Mouse (Mus musculus): ENCODE measurements around the gene Tmem41a.
"Not testable (repeated sequence)": the region's sequence is repeated elsewhere in the genome, so short reads cannot be mapped to it uniquely, and the experiment has no call there.

Tmem41a gene

DNA sequence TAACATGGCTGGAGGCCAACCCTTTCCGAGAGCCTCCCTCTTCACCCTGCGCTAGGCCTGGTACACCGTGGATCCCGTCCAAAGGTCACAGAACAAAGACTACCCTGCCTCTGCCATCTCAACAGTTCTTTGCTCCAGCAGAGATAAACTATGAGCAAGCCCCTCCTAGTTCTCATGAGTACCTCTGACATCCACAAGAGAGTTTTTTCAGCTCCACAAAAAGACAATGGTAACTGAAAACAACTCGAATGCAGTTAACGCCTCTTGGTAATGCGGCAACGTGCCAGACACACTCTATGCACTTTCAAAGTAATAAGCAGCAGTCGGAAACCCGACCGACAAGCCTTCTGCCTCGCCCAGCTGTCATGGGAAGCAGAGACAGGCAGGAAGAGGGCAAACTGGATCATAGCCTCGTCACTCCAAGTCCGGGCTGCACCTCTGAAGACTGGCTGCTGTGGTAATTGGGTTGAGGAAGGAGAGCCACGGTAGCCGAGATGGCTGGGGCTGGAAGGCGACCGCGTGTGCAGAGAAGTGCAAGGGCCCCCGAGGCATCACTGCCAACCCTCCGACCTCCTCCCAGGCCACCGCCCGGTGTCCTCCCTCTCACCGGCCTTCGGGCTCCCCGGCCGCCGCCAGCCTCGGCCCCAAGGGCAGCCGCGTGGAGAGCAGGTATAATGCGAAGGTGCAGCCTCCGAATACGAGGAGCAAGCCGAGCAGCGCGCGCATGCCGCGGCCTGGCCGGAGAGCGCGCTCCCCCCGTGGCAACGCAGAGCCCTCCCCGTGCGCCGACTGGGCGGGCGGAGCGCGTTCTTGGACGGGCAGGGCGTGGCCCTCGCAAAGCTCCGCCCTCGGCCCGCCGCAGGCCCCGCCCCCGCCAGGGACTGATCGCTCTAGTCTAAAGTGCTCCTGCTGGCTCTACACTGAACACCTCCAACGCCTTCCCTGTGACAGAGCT, at the start of gene Tmem41a:
Gene Tmem41a (minus strand): TSS at position 792 of the 955 bp plus-strand sequence.
- DNase-seq = peak; percentile 90

DNA sequence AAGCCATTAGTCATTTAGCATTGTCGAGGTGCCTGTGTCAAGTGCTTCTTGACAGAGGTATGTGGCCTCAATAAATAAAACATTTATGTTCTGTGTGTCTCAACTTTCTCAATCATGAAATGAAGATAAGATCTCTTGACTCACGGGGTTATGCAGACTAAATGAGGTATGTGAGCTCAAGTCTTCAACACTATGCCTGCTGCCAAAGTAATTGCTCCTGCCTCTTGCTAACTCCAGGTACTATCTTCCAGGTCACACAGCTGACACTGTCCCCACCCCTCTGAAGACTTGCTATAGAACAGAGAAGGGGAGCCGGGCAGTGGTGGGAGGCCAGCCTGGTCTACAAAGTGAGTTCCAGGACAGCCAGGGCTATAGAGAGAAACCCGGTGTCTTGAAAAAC, 49.0 kb upstream of the Tmem41a start:
- DNase-seq = no peak

DNA sequence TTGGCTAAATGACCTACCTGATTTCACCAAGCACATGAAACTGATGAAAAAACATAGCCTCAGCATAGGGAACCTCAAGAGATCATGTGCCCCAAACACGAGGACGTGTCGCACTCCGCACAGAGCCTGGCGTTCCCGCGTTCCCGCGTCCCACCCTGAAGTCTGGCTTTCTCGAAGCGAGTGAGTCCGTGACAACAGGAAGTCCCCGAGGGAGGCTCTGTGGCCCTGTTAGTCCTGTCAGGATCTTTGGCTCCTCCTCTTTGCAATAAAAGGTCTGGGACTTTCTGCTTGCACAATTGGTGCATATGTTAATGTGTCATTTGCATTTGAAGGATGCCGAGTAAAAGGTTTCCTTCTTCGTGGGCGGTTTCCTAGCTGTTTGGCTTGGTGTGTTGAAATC, 48.0 kb upstream of the Tmem41a start, which contains the start of gene Liph:
Gene Liph (minus strand): TSS at position 360 of the 400 bp plus-strand sequence.
- DNase-seq = peak; percentile 34

GRCm38 (mm10) chr16:21991774-21992173, 44.4 kb upstream of the Tmem41a start:
- DNase-seq = no peak

DNA sequence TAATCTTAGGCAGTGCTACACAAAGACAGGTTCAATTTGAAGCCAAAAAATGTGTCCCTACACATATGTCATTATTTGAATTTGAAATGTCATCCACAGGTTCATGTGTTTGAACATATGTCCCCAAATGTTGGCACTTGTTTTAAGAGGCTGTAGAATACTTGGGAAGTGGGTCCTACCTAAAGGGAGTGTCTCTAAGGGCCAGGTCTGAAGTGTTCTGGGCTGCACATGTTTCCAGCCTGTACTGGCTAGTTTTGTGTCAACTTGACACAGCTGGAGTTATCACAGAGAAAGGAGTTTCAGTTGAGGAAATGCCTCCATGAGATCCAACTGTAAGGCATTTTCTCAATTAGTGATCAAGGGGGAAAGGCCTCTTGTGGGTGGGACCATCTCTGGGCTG, 43.5 kb upstream of the Tmem41a start:
- not testable (repeated sequence) for DNase-seq

DNA sequence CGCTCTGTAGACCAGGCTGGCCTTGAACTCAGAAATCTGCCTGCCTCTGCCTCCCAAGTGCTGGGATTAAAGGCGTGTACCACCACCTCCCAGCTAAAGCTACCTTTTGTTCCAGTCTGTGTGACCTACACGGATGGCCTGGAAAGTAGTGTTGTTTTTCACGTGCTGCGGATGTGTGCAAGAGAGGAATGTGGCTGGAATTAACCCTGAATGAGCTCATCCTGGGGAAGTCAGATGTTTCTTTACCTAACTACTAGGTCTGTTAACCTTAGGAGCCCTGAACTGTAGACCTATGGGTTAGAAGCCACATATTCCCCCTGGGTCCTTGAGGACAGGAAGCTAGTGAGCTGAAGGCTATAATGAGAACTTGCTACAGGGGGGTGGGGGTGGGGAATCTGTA, 40.6 kb upstream of the Tmem41a start:
- DNase-seq = no peak

DNA sequence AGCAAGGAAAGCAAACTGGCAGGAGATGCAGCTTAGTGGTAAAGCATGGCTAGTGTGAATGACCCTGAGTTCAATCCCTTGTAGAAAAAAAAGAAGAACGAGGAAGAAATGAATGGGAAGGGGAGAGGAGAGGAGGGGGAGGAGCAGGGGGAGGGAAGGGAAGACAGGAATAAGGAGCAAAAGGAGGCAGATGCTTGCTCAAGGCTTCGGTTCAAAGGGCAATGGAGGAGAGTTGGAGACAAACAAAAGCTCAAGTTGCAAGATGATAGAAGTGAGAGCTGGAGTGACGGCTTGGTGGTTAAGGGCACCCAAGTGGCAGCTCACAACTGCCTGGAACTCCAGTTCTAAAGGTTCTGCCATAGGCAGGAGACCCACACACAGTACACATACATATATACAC, 38.8 kb upstream of the Tmem41a start:
- no peak for DNase-seq

GRCm38 (mm10) chr16:21984091-21984490, 36.7 kb upstream of the Tmem41a start:
- DNase-seq = no peak

GRCm38 (mm10) chr16:21983581-21983980, 36.2 kb upstream of the Tmem41a start:
- no peak for DNase-seq

DNA sequence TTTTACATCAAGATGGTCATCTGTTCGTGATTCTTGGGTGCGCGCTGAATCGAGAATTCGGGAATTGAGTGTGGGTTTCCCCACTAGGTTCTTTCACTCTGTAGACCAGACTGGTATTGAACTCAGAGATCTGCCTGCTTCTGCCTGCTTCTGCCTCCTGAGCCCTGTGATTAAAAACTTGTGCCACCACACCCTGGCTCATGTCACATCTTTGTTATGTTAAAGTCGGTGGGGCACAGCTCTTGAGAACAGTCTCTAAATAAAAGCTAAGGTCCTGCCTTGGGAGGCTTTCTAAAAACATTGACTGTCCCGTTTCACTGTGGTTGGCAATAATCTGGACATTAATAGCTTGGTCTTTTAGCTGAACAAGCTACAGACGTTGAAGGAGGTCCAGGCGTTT, 35.8 kb upstream of the Tmem41a start:
- DNase-seq = no peak

- no peak for DNase-seq
Observed at GRCm38 (mm10) chr16:21977347-21977746, 30.0 kb upstream of the Tmem41a start.

DNA sequence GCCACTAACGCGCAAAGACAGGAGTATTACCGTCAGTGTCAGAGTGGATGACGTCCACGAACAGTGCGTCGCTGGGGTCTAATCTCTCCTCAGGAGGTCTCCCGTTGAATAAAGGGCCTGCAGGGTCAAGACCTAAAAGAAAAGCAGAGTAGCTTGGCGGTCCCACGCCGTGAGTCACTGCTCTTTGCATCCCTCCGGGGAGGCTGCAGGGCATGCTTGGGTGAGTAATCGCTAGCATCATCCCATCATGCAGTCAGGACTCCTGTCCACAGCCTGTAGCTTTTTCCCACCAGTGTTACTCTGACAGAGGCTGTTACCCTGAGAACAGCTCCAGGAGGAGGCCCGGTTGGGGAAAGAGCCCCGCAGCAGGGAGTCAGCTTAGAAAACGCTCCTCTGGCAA, 28.9 kb upstream of the Tmem41a start:
- no peak for DNase-seq

DNA sequence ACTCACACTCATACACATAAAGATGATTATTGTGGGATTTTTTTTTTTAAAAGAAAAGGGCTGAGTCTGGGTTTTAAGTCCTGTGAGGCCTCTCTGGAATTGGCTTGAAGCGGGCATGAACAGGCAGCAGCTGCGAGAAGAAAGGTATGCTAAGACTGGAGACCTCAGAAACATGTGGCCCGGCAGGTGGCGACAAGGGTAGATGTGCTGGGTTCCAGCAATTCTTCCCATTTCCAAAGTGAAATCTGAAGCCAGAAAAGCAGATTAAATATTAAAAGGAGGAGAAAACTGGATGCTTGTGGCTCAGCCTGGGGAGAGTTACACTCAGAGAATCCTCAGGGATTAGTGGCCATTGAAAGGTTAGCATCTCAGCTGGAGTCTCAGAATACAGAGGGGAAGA, 24.1 kb upstream of the Tmem41a start:
- no peak for DNase-seq

DNA sequence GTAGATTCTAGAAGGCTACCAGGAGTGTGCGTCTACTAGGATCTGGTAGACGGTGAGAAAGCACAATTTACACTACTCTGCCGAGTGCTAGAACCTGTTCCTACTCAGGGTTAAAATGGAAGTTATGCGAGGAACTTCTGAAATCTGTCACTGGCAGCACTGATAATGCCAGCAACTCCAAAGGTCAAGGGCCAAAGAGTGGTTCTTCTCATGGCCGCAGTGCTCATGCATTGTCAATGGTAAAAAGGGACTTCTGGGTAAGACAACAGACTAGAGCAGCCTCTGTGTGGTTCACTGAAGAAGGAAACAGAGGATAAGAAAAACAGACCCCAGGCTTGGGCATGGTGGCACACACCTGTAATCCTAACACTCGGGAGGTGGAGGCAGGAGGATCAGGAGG, 23.2 kb upstream of the Tmem41a start:
- DNase-seq = no peak

- DNase-seq = no peak
Observed at GRCm38 (mm10) chr16:21969874-21970273, 22.5 kb upstream of the Tmem41a start.

DNA sequence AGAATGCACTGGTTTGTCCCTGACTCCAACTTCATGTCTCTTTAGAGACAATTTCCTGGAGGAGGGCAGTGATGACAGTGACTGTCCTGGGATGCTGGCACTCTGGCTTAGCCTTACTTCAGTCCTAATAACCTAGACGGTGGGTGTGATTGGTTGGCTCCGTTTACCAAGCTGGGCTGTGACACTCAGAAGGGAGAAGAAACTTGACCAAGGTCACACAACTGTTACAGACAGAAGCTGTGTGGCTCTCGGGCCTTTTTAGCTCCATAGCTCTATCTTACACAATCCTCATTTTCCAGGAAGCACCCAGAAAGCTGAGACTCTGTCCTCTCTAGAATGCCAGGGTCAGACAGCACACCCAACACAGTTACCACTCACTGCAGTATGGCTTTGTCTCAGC, 18.2 kb upstream of the Tmem41a start:
- no peak for DNase-seq

DNA sequence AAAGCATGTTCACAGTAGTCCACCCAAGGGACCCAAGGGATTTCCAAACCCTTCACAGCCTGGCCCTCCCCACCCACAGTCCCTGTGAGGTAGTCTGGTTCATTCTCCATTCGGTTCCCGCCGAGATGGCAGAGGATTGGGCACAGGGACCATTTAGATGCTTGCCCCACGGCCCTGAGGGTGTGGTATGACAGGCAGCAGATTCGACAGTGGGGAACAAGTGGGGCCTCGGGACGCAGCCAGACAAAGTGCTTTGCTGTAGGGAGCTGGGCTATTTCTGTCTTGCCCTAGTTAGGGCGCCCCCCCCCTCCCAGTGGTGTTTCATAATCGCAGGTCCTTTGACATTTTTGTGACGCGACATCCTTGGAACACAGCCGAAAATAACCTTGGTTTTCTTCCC, 8.2 kb upstream of the Tmem41a start:
- peak; percentile 37 for DNase-seq

GRCm38 (mm10) chr16:21928471-21928870, 18.9 kb downstream of the Tmem41a start:
- DNase-seq = no peak

DNA sequence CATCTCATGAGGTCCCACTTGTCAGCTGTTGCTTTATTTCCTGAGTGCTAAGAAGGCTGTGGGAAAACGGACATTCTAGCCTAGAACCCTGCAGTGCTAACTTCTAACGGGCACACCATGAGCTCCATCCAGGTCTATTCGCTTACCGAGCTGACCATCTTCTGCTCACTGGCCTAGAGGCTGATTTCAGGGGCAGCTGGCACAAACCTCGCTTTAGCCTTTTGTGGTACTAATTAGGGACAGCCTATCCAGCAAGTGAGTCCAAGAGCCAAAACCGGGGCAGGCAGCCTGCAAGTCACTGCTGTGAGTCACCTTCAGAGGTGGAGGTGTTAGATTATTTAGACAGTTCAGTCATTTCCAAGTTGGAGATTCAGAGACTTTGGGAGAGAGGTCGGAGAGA, 30.7 kb downstream of the Tmem41a start:
- no peak for DNase-seq

DNA sequence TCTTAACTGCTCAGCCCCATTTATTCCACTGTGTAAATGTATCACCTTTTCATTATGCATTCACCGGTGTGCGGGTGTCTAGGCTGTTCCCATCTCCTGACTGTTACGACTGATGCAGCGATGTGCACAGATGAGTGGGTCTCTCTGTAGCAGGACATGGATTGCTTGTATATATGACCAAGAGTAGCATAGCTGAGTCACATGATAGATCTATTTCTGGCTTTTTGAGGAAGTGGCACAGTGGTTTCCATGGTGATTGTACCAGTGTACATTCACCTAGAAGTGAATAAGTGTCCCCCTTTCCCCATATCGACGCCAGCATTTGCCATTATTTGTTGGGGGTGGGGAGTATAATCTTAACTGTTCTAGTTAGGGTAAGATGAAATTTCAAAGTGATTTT, 34.0 kb downstream of the Tmem41a start:
- DNase-seq = no peak

- not testable (repeated sequence) for DNase-seq
Observed at GRCm38 (mm10) chr16:21908906-21909305, 38.4 kb downstream of the Tmem41a start.

DNA sequence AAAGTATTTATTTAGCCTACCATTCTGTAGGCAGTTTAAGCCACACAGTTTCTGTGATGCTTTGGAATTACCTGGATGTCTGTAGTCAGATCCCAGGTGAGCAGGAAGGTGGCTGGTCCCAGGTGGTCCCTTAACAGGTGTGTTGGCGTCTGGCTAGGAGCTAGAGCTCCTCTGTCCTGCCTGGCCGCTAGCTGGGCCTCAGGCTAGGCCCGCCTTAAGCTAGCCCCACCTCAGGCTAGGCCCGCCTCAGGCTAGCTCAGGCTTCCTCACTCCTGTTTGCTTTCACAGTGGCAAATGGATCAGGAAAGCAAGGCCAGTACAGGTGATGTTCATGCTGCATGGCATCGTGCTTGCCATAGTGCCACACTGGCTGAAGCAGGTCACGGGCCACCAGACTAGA, 40.5 kb downstream of the Tmem41a start:
- no peak for DNase-seq

DNA sequence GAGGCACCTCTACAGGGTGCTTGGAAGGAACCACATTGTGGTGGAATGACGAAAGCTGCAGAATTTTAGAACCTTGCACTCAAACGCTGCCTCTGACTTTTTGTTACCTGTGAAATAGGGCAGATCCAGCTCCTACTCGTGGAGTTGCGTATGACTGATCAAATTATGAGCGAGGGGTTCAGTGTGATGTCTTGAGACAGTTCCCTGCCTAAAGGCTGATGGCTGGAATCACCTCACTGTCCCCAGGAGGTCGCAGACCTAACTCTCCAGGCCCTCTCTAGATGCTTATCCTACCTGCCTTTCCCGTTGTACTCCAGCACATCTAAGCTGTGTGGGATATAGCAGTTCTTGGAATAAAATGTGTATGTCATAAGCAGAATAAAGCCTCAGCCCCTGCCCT, 41.4 kb downstream of the Tmem41a start:
- DNase-seq = no peak

DNA sequence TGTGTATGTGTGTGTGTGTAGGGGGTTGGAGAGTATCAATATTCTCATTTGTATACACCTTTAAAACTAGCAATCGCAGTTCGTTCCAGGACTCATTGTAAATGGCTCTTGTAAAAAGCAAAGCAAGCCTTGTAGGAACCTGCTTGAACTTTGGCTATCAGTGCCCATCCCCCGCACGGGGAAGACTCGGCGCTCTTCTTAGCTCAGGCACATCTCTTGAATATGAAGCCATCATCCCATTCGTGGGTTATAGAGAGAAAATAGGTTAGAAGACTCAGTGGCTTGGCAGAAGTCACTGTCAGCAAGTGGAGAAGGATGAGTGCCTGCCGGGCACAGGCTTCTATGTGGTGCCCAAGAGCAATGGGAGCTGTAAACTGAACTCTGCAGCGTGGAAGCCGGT, 42.7 kb downstream of the Tmem41a start:
- no peak for DNase-seq

GRCm38 (mm10) chr16:21901286-21901685, 46.1 kb downstream of the Tmem41a start:
- DNase-seq = no peak
